ENCODE assay signal across 9 mouse cellular contexts in the genomic region with DNA sequence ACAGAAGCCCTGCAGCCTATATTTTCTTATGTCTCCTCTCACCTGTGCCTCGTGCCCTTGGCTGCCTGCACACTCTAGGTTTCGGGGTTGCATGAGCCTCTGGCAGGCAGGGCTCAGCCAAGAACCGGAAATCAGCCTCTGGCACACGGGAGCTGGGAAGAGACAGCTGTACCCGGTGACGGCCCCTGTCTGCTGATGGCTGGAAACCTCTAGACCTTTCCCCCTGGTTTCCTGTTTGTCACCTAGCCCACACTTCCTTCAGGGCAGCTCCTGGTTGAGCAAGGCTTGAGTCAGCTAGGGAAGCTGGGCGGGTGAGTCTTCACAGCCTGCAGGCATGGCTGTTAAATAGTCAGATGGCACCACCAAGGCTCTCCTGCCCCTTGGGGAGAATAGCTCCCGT. TPM values are rescaled to one million over a fixed set of nuclear protein-coding genes. Genes with fewer than 3 reads are reported as not detected.
DNase-seq lines count a peak whose midpoint lies in the region; ATAC-seq lines count a peak whose summit lies in the region.
"Had no signal": no experiment of that assay in that cellular context is flagged by ENCODE, and none has a peak within 500 bp of the region (broad histone marks: within the 10 kb centered on the region; RNA-seq: fewer than 3 reads in every experiment).

No protein-coding gene starts in this region.

- H3K9ac ChIP-seq in neural tube, embryonic 11.5 days (ENCODE audit: low read length) = no peak overlapping the region
- 0 out of 2 replicates have a peak overlapping the region, but pooled peaks have one; percentile 12 for H3K9ac ChIP-seq in limb, embryonic 15.5 days
- no peak overlapping the region for H3K9ac ChIP-seq in stomach, embryonic 14.5 days (replicated peaks; ENCODE audit: low read depth, low read length)
- H3K9ac ChIP-seq: neural tube, embryonic 12.5 days had no signal

- intact Hi-C loops in gastrocnemius, postnatal 14 days (cut with DNase I; ENCODE audit: low total_unique reads) = no loop called here

- no peak overlapping the region for H3K4me2 ChIP-seq in neural tube, embryonic 11.5 days (ENCODE audit: low read depth)
- H3K4me2 ChIP-seq in limb, embryonic 15.5 days = no peak overlapping the region
- peak overlapping the region; percentile 10; the same call in 1 of the 2 replicates for H3K4me2 ChIP-seq in stomach, embryonic 14.5 days (replicated peaks; ENCODE audit: low read depth, low read length)
- H3K4me2 ChIP-seq: neural tube, embryonic 12.5 days had no signal

- no peaks in the 10 kb centered on the region for H3K9me3 ChIP-seq in neural tube, embryonic 11.5 days (ENCODE audit: control insufficient read depth, low read length)
- no peaks in the 10 kb centered on the region for H3K9me3 ChIP-seq in limb, embryonic 15.5 days
- H3K9me3 ChIP-seq in stomach, embryonic 14.5 days (ENCODE audit: control insufficient read depth, low read depth, low read length) = no peaks in the 10 kb centered on the region
- H3K9me3 ChIP-seq: neural tube, embryonic 12.5 days had no signal

- no peaks in the 10 kb centered on the region for H3K27me3 ChIP-seq in neural tube, embryonic 11.5 days (ENCODE audit: control insufficient read depth, insufficient read depth, low read length)
- no peaks in the 10 kb centered on the region for H3K27me3 ChIP-seq in limb, embryonic 15.5 days
- H3K27me3 ChIP-seq in stomach, embryonic 14.5 days (ENCODE audit: control insufficient read depth, insufficient read depth, low read length) = no peaks in the 10 kb centered on the region

- 53% methylated on average over 8 of the region's 8 CpGs for WGBS in neural tube, embryonic 11.5 days
- WGBS in limb, embryonic 15.5 days = 22% methylated on average over 8 of the region's 8 CpGs
- WGBS in stomach, embryonic 14.5 days = 32% methylated on average over 8 of the region's 8 CpGs

- no peak for ATAC-seq in neural tube, embryonic 11.5 days (ENCODE audit: insufficient read depth, low FRiP score, low TSS enrichment)
- no peak for ATAC-seq in limb, embryonic 15.5 days (ENCODE audit: insufficient number of reproducible peaks, low FRiP score, low TSS enrichment, low read depth)
- no peak for ATAC-seq in stomach, embryonic 14.5 days (ENCODE audit: insufficient number of reproducible peaks, insufficient read depth, low FRiP score, low read depth)

- H3K36me3 ChIP-seq in neural tube, embryonic 11.5 days (ENCODE audit: control insufficient read depth, insufficient read depth, low read length) = no peaks in the 10 kb centered on the region
- H3K36me3 ChIP-seq in limb, embryonic 15.5 days = no peaks in the 10 kb centered on the region
- no peaks in the 10 kb centered on the region for H3K36me3 ChIP-seq in stomach, embryonic 14.5 days (ENCODE audit: control insufficient read depth, insufficient read depth, low read length)
- H3K36me3 ChIP-seq: neural tube, embryonic 12.5 days had no signal

- no peak for DNase-seq in neural tube, embryonic 11.5 days (ENCODE audit: low spot score)
- no peak for DNase-seq in neural tube, embryonic 10.5 days (ENCODE audit: extremely low spot score, low spot score)
- peak; percentile 47 for DNase-seq in gastrocnemius, postnatal 14 days
- DNase-seq in cerebellum, adult 9-10 months = no peak
- no peak for DNase-seq in right cerebral cortex, postnatal 25 days
- DNase-seq in frontal cortex, postnatal 14 days (ENCODE audit: low spot score in 2 of 2) = no peak

- peaks cover 26% of the 10 kb centered on the region for H3K4me1 ChIP-seq in neural tube, embryonic 11.5 days (ENCODE audit: control insufficient read depth, insufficient read depth, low read length)
- H3K4me1 ChIP-seq in limb, embryonic 15.5 days = peaks cover 84% of the 10 kb centered on the region
- peaks cover 67% of the 10 kb centered on the region for H3K4me1 ChIP-seq in stomach, embryonic 14.5 days (ENCODE audit: control insufficient read depth, insufficient read depth, low read length)

- peak overlapping the region; percentile 1; the same call in 1 of the 2 replicates for H3K27ac ChIP-seq in neural tube, embryonic 11.5 days (ENCODE audit: low read depth, low read length)
- H3K27ac ChIP-seq in limb, embryonic 15.5 days = peak overlapping the region; percentile 8
- H3K27ac ChIP-seq in stomach, embryonic 14.5 days (ENCODE audit: low read length) = peak overlapping the region; percentile 70; the same call in 1 of the 2 replicates
- H3K27ac ChIP-seq: neural tube, embryonic 12.5 days had no signal

- H3K4me3 ChIP-seq in neural tube, embryonic 11.5 days (ENCODE audit: low read depth, low read length) = no peak overlapping the region
- no peak overlapping the region for H3K4me3 ChIP-seq in limb, embryonic 15.5 days
- H3K4me3 ChIP-seq in stomach, embryonic 14.5 days (ENCODE audit: low read depth, low read length) = no peak overlapping the region
- H3K4me3 ChIP-seq: neural tube, embryonic 12.5 days had no signal

RNA-seq across cellular contexts. Expression of a gene that starts 24.4 kb away (rescaled TPM):
- polyA plus RNA-seq in neural tube, embryonic 11.5 days (2014; fragmentation: Nextera tagmentation; extraction: Ambion mirVana) = 1,266 and 1,290 TPM in 2 replicates
- total RNA-seq in gastrocnemius, postnatal 14 days (2021) = 100 to 1,000 TPM; 780 to 872 TPM
- 1,505 and 1,752 TPM in 2 replicates for polyA plus RNA-seq in limb, embryonic 15.5 days (2015; fragmentation: Nextera tagmentation; extraction: Ambion mirVana)
- polyA plus RNA-seq in stomach, embryonic 14.5 days (2014; fragmentation: Nextera tagmentation; extraction: Ambion mirVana) = 1,866 and 1,880 TPM in 2 replicates

RNA-seq across cellular contexts. Expression of a gene that starts 28.4 kb away (rescaled TPM):
- polyA plus RNA-seq in neural tube, embryonic 11.5 days (2014; fragmentation: Nextera tagmentation; extraction: Ambion mirVana) = 13.3 and 13.7 TPM in 2 replicates
- 10 to 100 TPM; 80.6 to 83.4 TPM for total RNA-seq in gastrocnemius, postnatal 14 days (2021)
- polyA plus RNA-seq in limb, embryonic 15.5 days (2015; fragmentation: Nextera tagmentation; extraction: Ambion mirVana) = 52.6 and 55.7 TPM in 2 replicates
- polyA plus RNA-seq in stomach, embryonic 14.5 days (2014; fragmentation: Nextera tagmentation; extraction: Ambion mirVana) = 15.9 and 17.7 TPM in 2 replicates

RNA-seq across cellular contexts. Expression of a gene that starts 30.2 kb away (rescaled TPM):
- 38.6 and 42.6 TPM in 2 replicates for polyA plus RNA-seq in neural tube, embryonic 11.5 days (2014; fragmentation: Nextera tagmentation; extraction: Ambion mirVana)
- 10 to 100 TPM; 28.7 to 31.3 TPM for total RNA-seq in gastrocnemius, postnatal 14 days (2021)
- polyA plus RNA-seq in limb, embryonic 15.5 days (2015; fragmentation: Nextera tagmentation; extraction: Ambion mirVana) = 32.9 and 36.3 TPM in 2 replicates
- 42.3 TPM in 2 replicates for polyA plus RNA-seq in stomach, embryonic 14.5 days (2014; fragmentation: Nextera tagmentation; extraction: Ambion mirVana)

RNA-seq across cellular contexts. Expression of a gene that starts 50.3 kb away (rescaled TPM):
- polyA plus RNA-seq in neural tube, embryonic 11.5 days (2014; fragmentation: Nextera tagmentation; extraction: Ambion mirVana) = 15.5 and 23.5 TPM in 2 replicates
- total RNA-seq in gastrocnemius, postnatal 14 days (2021) = 10 to 100 TPM; 10.3 to 16.6 TPM
- polyA plus RNA-seq in limb, embryonic 15.5 days (2015; fragmentation: Nextera tagmentation; extraction: Ambion mirVana) = 24.9 and 26.5 TPM in 2 replicates
- 20.9 and 23.5 TPM in 2 replicates for polyA plus RNA-seq in stomach, embryonic 14.5 days (2014; fragmentation: Nextera tagmentation; extraction: Ambion mirVana)

Comparison
In these comparisons a context has a peak if more than half of its experiments do, and no peak if none do; other contexts are left out.
1. H3K27ac ChIP-seq: peak in every context shown above with its lines; median percentile 70 in stomach, embryonic 14.5 days; 8 in limb, embryonic 15.5 days; 1 in neural tube, embryonic 11.5 days.